Mouse (Mus musculus): ENCODE data around the gene Sccpdh.
"Not testable (repeated sequence)": the region's sequence is repeated elsewhere in the genome, so short reads cannot be mapped to it uniquely, and the experiment has no call there.

The Sccpdh gene

GRCm38 (mm10) chr1:179667450-179667849, 560 bp upstream of the Sccpdh start:
- in situ Hi-C loops (cut with MseI, MboI), result no loop called here

- in situ Hi-C loops (cut with MseI, MboI), result no loop called here
Observed at GRCm38 (mm10) chr1:179668836-179669537, 977 bp downstream of the Sccpdh start.

GRCm38 (mm10) chr1:179674355-179674754, 6.3 kb downstream of the Sccpdh start:
- in situ Hi-C loops (cut with MseI, MboI), result no loop called here

GRCm38 (mm10) chr1:179677031-179677430, 9.0 kb downstream of the Sccpdh start:
- in situ Hi-C loops (cut with MseI, MboI), result no loop called here

DNA sequence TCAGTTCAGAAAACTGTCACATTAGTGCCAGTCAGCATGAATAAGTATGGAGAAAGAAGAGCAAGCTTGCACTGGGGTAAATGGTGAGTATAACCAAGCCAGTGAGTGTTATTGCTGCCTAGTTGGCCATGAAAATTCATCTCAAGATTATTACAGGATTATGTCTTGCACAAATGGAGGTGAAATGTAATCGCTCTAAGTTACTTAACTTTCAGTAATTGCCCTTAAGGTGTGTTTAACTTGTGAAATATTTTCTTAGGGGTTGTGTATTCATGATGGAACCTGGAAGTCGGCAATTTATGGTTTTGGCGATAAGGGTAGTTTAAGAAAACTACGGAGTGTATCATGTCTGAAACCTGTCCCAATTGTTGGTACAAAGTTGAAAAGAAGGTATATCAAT, 11.3 kb downstream of the Sccpdh start:
- in situ Hi-C loops (cut with MseI, MboI), result no loop called here

GRCm38 (mm10) chr1:179682753-179683152, 14.7 kb downstream of the Sccpdh start:
- in situ Hi-C loops (cut with MseI, MboI), result not testable (repeated sequence)

- in situ Hi-C loops (cut with MseI, MboI), result no loop called here
Observed at GRCm38 (mm10) chr1:179686348-179686747, 18.3 kb downstream of the Sccpdh start.

- in situ Hi-C loops (cut with MseI, MboI), result no loop called here
Observed at GRCm38 (mm10) chr1:179686781-179687180, 18.8 kb downstream of the Sccpdh start.

GRCm38 (mm10) chr1:179687305-179687704, 19.3 kb downstream of the Sccpdh start:
- in situ Hi-C loops (cut with MseI, MboI), result no loop called here

- in situ Hi-C loops (cut with MseI, MboI), result no loop called here
Observed at GRCm38 (mm10) chr1:179687966-179688365, 20.0 kb downstream of the Sccpdh start.

- in situ Hi-C loops (cut with MseI, MboI), result no loop called here
Observed at GRCm38 (mm10) chr1:179688415-179688814, 20.4 kb downstream of the Sccpdh start.

DNA sequence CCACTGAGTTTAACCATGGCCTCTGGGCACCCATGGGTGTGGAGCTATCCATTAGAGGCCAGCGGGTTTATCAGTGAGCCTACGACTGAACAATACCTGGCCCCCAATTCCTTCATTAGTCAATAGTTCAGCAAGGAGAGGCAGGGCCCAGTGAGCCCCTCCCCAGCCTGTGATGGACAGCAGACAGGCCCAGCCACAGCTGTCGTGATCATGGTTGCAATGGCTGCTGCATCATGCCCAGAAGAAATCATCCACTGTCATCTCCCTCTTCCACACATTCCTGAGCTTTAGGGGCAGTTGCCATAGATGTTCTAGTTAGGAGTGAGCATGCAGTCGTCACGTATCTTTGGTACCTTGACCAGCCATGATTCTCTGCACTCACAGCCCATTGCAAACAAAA, 20.9 kb downstream of the Sccpdh start:
- in situ Hi-C loops (cut with MseI, MboI), result no loop called here

- in situ Hi-C loops (cut with MseI, MboI), result no loop called here
Observed at GRCm38 (mm10) chr1:179689479-179689878, 21.5 kb downstream of the Sccpdh start.

- in situ Hi-C loops (cut with MseI, MboI), result no loop called here
Observed at GRCm38 (mm10) chr1:179704150-179704549, 36.1 kb downstream of the Sccpdh start.

DNA sequence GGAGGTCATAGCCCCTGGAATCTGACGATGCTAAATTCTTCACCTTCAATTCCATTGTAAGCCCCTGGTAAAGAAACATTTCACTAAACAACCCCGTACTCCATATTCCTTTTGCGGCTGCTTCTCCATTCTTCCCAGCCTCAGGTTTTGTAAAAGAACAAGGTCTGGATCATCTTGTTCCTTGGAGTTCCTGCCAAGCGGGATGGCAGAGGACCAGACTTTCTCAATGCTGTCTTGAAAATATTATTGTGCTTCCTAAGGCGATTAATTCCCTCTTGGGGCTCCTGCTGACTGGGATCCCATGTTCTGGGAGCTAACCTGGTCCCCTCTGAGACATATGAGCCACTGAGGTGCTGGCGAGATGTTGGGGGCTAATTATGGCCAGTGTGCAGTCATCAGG, 37.1 kb downstream of the Sccpdh start:
- in situ Hi-C loops (cut with MseI, MboI), result no loop called here

- in situ Hi-C loops (cut with MseI, MboI), result no loop called here
Observed at GRCm38 (mm10) chr1:179709390-179709789, 41.4 kb downstream of the Sccpdh start.

GRCm38 (mm10) chr1:179710739-179711138, 42.7 kb downstream of the Sccpdh start:
- in situ Hi-C loops (cut with MseI, MboI), result no loop called here

- in situ Hi-C loops (cut with MseI, MboI), result no loop called here
Observed at GRCm38 (mm10) chr1:179712658-179713057, 44.6 kb downstream of the Sccpdh start.

- in situ Hi-C loops (cut with MseI, MboI), result no loop called here
Observed at GRCm38 (mm10) chr1:179713367-179713766, 45.4 kb downstream of the Sccpdh start.

GRCm38 (mm10) chr1:179715289-179715688, 47.3 kb downstream of the Sccpdh start:
- in situ Hi-C loops (cut with MseI, MboI), result not testable (repeated sequence)

DNA sequence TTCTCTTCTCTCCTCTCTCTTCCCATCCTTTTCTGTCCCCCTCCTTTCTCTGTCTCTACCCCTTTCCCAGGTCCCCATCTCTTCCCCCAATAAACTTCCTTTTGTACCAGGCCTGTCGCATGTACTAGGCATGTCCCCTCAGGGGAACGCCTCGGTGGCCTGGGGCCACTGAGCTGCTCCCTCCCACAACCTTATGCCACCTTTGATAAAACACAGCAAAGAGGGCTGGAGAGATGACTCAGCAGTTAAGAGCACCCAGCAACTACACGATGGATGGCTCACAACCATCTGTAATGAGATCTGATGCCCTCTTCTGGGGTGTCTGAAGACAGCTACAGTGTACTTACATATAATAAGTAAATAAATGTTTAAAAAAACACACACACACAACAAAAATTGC, 47.8 kb downstream of the Sccpdh start:
- in situ Hi-C loops (cut with MseI, MboI), result no loop called here

DNA sequence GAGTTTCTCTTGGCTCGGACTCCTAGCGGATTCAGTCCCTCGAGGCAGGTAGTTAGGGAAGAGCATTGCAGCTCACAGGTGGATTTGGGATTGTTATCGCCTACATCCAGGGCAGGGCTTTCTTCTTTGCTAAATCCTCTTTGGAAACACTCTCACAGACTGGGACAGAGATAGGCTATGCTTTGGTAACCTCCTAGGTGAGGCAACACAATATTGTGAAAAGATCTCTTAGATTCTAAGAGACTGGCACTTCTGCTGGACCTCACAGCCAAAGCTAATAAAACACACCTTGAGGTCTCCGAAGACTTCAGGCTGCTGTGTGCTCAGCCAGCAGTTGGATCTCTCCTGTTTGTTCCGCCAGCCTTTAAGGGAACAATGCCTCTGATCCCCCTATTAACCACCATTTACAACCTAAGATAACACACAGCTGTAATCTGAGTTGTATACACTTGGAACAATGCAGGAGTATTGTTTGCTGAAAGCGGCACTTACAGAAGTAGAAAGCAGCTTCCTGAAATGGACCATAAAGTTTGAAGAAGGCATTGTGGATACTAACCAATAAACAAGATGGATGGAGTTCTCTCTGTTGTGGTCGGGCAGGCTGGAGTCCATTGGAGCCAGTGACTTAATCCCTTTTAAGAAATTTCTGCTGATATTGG, 54.9 kb downstream of the Sccpdh start:
- in situ Hi-C loops (cut with MseI, MboI), result no loop called here

- in situ Hi-C loops (cut with MseI, MboI), result no loop called here
Observed at GRCm38 (mm10) chr1:179728661-179729060, 60.7 kb downstream of the Sccpdh start.

All from mouse trophoblast stem cell (cell line).